Mouse (Mus musculus) heart, embryonic 16.5 days (tissue): ENCODE measurements around the gene Sec14l4. TPM values are rescaled to one million over a fixed set of nuclear protein-coding genes. Genes with fewer than 3 reads are reported as not detected.
"Not testable (repeated sequence)": the region's sequence is repeated elsewhere in the genome, so short reads cannot be mapped to it uniquely, and the experiment has no call there.

Source experiments
- ATAC-seq: fragments of 200-750 bp; cut with Nextera tagmentation; replicated peaks from 2 replicates; pipeline ENCODE4 v1.8.0; 2017; ENCODE audit warnings: moderate number of reproducible peaks; ENCODE audit not compliant: insufficient read depth, low FRiP score; ENCODE audit errors: extremely low read depth
- H3K27ac ChIP-seq: fragments of 300-500 bp; sonication (generic); 2 replicates; pipeline ENCODE4 v1.5.1; 2014; ENCODE audit warnings: mild to moderate bottlenecking, low read length, control low read depth, moderate library complexity
- H3K27me3 ChIP-seq: fragments of 300-500 bp; sonication (generic); 2 replicates; pipeline ENCODE4 v1.6.1; 2014; ENCODE audit warnings: low read length, mixed read lengths; ENCODE audit not compliant: control insufficient read depth, insufficient read depth
- H3K36me3 ChIP-seq: fragments of 300-500 bp; sonication (generic); 2 replicates; pipeline ENCODE4 v1.6.1; 2014; ENCODE audit not compliant: control insufficient read depth, insufficient read depth
- H3K4me1 ChIP-seq: fragments of 300-500 bp; sonication (generic); 2 replicates; pipeline ENCODE4 v1.6.1; 2014; ENCODE audit warnings: low read length, mixed read lengths; ENCODE audit not compliant: control insufficient read depth, insufficient read depth
- H3K4me2 ChIP-seq: fragments of 300-500 bp; sonication (generic); 2 replicates; pipeline ENCODE4 v1.6.1; 2014; ENCODE audit warnings: low read depth, mild to moderate bottlenecking, control low read depth, low read length
- H3K4me3 ChIP-seq: fragments of 300-500 bp; sonication (generic); 2 replicates; pipeline ENCODE4 v1.5.1; 2014; ENCODE audit warnings: mild to moderate bottlenecking, control low read depth, low read length
- H3K9ac ChIP-seq: fragments of 300-500 bp; sonication (generic); 2 replicates; pipeline ENCODE4 v1.6.1; 2014; ENCODE audit warnings: low read length, control low read depth
- H3K9me3 ChIP-seq: fragments of 300-500 bp; sonication (generic); replicated peaks from 2 replicates; pipeline ENCODE4 v1.6.1; 2016; ENCODE audit warnings: low read length; ENCODE audit not compliant: control insufficient read depth
- WGBS: fragments of 180-500 bp; shearing (Covaris S2); extraction: QIAGEN DNeasy Blood & Tissue Kit; methylation state at CpG from one replicate; pipeline ENCODE4 v1.1.7; 2014; 5-methylcytosine and 5-hydroxymethylcytosine counted together
- polyA plus RNA-seq: library from polyadenylated mRNA; unstranded; fragments of >200 nt; fragmentation: Nextera tagmentation; extraction: Ambion mirVana; gene quantifications from 2 replicates; pipeline ENCODE4 v1.2.1, GENCODE M21; 2015

Sec14l4 gene
- polyA plus RNA-seq, 1 experiment from 2014 or later = 0.38 TPM

DNA sequence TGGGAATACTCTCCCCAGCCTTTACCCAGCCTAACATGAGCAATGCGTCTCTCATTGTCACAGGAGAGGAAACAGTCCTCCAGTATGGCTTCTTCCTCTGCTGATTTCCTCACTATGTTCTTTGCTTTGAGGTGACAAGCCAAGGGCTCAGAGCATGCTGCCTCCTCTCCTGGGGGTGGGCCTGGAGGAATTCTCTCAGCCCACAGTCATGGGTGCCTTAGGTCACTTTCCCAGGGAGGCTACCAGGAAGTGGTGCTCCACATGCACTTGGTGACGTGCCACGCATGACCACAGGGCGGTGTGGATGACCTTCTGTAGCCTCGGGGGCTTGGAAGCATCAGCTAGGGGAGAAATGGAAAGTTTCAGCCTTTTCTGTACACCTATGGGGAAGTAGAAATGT, 35.8 kb upstream of the Sec14l4 start:
- Histone ChIP-seq H3K4me3 (no peak overlapping the region), H3K36me3 (no peaks in the 10 kb centered on the region), H3K4me2 (no peak overlapping the region), H3K27ac (no peak overlapping the region), H3K27me3 (peaks cover 40% of the 10 kb centered on the region), H3K4me1 (peaks cover 5% of the 10 kb centered on the region; the same call in 1 of the 2 replicates), H3K9me3 (no peaks in the 10 kb centered on the region; the same call in 1 of the 2 replicates), H3K9ac (no peak overlapping the region)
- WGBS = 61% methylated on average over 5 of the region's 5 CpGs
- ATAC-seq = no peak

DNA sequence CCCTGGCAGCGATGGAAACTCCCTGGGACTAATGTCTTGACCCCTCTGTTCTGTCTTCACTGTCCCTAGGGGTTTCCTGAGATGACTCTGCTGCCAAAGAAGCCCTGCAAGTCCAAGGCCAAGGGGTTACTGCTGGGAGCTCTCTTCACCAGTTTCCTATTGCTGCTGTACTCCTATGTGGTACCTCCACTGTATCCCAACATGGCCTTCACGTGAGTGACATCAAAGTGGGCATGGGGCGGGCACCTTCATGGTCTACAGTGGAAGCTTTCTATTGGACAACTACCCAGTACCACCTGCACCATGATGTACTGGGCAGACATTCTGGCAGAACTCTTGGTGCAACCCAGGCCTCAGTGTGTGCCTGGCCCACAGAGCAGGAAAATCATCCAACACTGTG, 34.4 kb upstream of the Sec14l4 start:
- Histone ChIP-seq H3K4me3 (no peak overlapping the region), H3K4me1 (peaks cover 5% of the 10 kb centered on the region; the same call in 1 of the 2 replicates), H3K27me3 (peaks cover 46% of the 10 kb centered on the region), H3K9me3 (no peaks in the 10 kb centered on the region; the same call in 1 of the 2 replicates), H3K27ac (no peak overlapping the region), H3K36me3 (no peaks in the 10 kb centered on the region), H3K4me2 (no peak overlapping the region), H3K9ac (no peak overlapping the region)
- no peak for ATAC-seq
- WGBS = 86% methylated on average over 3 of the region's 3 CpGs

GRCm38 (mm10) chr11:3997978-3998720, 33.1 kb upstream of the Sec14l4 start:
- Histone ChIP-seq H3K27me3 (peaks cover 46% of the 10 kb centered on the region), H3K4me1 (peaks cover 5% of the 10 kb centered on the region; the same call in 1 of the 2 replicates), H3K9me3 (no peaks in the 10 kb centered on the region; the same call in 1 of the 2 replicates), H3K4me2 (peak overlapping the region; percentile 68), H3K27ac (no peak overlapping the region), H3K4me3 (peak overlapping the region; percentile 48), H3K9ac (no peak overlapping the region), H3K36me3 (no peaks in the 10 kb centered on the region)
- ATAC-seq = no peak
- WGBS = 4% methylated on average over 66 of the region's 66 CpGs

DNA sequence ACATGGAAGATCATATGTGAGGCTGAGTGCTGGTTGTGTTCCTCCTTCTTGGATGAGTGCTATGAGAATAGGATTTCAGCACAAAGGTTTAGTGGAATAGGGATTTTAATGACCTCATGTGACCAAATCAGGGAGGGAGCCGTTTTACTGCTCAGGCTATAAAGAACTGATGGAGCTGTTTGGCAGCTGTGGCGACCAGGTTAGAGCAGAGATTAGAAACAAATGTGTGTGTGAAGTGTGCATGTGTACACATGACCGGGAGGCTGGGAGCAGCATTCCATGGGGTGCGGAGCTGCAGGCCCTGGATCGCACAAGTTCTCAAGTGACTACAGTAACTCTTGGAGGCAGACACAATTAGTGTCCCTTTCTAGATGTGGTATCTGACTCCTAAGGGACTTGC, 31.7 kb upstream of the Sec14l4 start:
- no peak overlapping the region for H3K9ac ChIP-seq
- H3K9me3 ChIP-seq = no peaks in the 10 kb centered on the region; the same call in 1 of the 2 replicates
- H3K4me1 ChIP-seq = peaks cover 5% of the 10 kb centered on the region; the same call in 1 of the 2 replicates
- H3K4me3 ChIP-seq = no peak overlapping the region
- no peak for ATAC-seq
- no peak overlapping the region for H3K4me2 ChIP-seq
- WGBS = 66% methylated on average over 5 of the region's 5 CpGs
- H3K27ac ChIP-seq = no peak overlapping the region
- H3K27me3 ChIP-seq = peaks cover 46% of the 10 kb centered on the region
- H3K36me3 ChIP-seq = no peaks in the 10 kb centered on the region

DNA sequence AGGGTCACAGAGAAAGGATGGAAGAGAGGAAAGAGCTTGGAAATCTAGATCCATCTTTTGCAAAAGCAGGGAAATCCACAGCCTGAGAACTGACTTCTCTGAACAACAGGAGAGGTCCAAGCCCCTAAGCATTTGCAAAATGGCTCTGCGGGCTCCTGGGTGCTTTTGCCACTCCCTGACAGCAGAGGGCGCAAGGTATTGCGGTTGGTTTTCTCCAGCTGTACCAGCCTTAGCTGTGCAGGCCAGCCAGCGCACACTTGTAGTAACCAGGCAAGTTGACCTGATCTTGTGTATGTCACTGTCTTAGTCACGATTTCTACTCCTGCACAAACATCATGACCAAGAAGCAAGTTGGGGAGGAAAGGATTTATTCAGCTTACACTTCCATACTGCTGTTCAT, 29.7 kb upstream of the Sec14l4 start:
- no peak for ATAC-seq
- H3K36me3 ChIP-seq = no peaks in the 10 kb centered on the region

DNA sequence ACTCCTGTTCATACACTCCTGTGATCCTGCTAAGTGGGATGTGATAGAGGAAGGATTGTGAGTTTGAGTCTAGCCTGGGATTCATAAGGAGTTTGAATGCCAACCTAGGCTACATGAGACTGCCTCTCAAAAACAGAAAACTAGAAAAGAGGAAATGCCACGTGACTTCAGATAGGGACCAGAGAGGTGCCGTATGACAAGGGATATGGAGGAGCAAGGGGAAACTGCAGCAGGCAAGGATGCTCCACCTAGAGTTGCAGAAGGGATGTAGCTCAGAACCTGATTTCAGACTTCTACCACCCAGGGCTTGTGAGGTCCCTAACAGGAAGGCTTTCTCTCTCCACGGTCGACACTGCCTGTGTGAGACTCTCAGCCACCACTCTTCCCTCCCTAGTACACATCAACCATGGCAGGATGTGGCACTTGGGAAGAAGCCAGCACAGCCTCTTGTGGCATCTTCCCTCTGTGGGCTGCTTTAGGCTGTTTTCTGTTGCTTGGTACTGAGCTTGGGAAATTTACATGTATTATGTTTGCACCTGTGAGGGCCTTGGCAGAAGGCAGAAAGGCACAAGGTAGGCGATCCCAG, 25.9 kb upstream of the Sec14l4 start:
- H3K9me3 ChIP-seq = no peaks in the 10 kb centered on the region
- H3K27me3 ChIP-seq = peaks cover 9% of the 10 kb centered on the region
- 49% methylated on average over 5 of the region's 5 CpGs for WGBS
- no peak for ATAC-seq
- H3K4me1 ChIP-seq = no peaks in the 10 kb centered on the region
- H3K4me2 ChIP-seq = no peak overlapping the region
- no peaks in the 10 kb centered on the region for H3K36me3 ChIP-seq
- no peak overlapping the region for H3K4me3 ChIP-seq
- H3K27ac ChIP-seq = no peak overlapping the region
- H3K9ac ChIP-seq = no peak overlapping the region

More for the DNA sequence above, 29.7 kb upstream of the Sec14l4 start:
- Histone ChIP-seq H3K4me1 (peaks cover 5% of the 10 kb centered on the region; the same call in 1 of the 2 replicates), H3K27ac (no peak overlapping the region), H3K9ac (no peak overlapping the region), H3K27me3 (peaks cover 46% of the 10 kb centered on the region), H3K9me3 (no peaks in the 10 kb centered on the region; the same call in 1 of the 2 replicates), H3K4me3 (no peak overlapping the region), H3K4me2 (no peak overlapping the region)
- WGBS = 6% methylated on average over 5 of the region's 5 CpGs

DNA sequence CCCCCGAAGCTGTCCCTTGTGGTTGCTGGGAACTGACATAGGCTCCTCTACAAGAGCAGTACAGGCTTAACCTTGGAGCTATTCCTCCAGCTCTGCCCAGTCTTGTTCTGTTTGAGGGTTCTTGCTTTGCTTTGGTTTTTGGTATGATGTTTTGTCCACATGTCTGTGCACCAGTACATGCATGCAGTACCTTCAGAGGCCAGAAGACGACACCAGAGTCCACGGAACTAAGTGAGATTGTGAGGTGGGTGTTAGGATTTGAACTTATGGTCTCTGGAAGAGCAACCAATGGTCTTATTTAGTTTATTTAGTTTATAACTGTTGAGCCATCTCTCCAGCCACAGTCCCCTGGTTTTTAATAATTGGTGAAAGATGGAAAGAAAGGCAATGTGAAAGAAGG, 24.8 kb upstream of the Sec14l4 start:
- Histone ChIP-seq H3K4me1 (no peaks in the 10 kb centered on the region), H3K27ac (no peak overlapping the region), H3K9ac (no peak overlapping the region), H3K4me3 (no peak overlapping the region), H3K27me3 (peaks cover under 1% of the 10 kb centered on the region; the same call in 1 of the 2 replicates), H3K4me2 (no peak overlapping the region), H3K9me3 (no peaks in the 10 kb centered on the region), H3K36me3 (no peaks in the 10 kb centered on the region)
- 74% methylated on average over 3 of the region's 3 CpGs for WGBS
- ATAC-seq = no peak

DNA sequence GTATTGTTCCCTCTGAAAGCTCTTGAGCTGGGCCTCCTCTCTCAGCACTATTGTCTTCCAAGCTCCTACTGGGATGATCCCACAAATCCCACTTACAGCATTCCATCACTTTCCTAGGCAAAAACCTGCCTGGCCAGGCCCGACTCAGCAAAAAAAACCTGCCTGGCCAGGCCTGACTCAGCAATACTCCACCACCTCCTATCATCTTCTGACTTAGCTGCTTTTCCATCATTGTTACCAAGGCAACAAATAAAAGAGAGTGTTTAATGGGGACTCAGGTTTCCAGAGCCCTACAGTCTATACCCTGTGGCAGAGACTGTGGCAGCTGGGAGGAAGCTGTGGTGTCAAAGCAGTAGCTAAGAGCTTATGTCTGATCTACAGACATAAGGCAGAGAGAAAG, 18.6 kb upstream of the Sec14l4 start:
- Histone ChIP-seq H3K4me2 (no peak overlapping the region), H3K9me3 (peaks cover 3% of the 10 kb centered on the region; the same call in 1 of the 2 replicates), H3K27ac (no peak overlapping the region), H3K4me3 (no peak overlapping the region), H3K9ac (no peak overlapping the region), H3K36me3 (no peaks in the 10 kb centered on the region), H3K27me3 (no peaks in the 10 kb centered on the region), H3K4me1 (no peaks in the 10 kb centered on the region)
- ATAC-seq = no peak
- 65% methylated on average over 1 of the region's 1 CpGs for WGBS

GRCm38 (mm10) chr11:4015796-4016195, 15.5 kb upstream of the Sec14l4 start:
- H3K9ac ChIP-seq, H3K27me3 ChIP-seq, H3K36me3 ChIP-seq, H3K27ac ChIP-seq, ATAC-seq, H3K9me3 ChIP-seq, H3K4me3 ChIP-seq, H3K4me2 ChIP-seq, H3K4me1 ChIP-seq: not testable (repeated sequence)
- 85% methylated on average over 14 of the region's 14 CpGs for WGBS
